Mouse (Mus musculus) naive thymus-derived CD4-positive, alpha-beta T cell, adult 2 months (primary cell): ENCODE data around the gene Lrrc4.

Source experiments
- DNase-seq: peaks from one replicate; pipeline ENCODE4 v3.0.0-alpha.2; 2011; ENCODE audit warnings: low read depth

The Lrrc4 gene

GRCm38 (mm10) chr6:28613441-28613840 lies 218.1 kb downstream of the Lrrc4 start:
- DNase-seq = no peak
